Mouse (Mus musculus): ENCODE measurements around the gene Rgsl1. TPM values are rescaled to one million over a fixed set of nuclear protein-coding genes. Genes with fewer than 3 reads are reported as not detected.
"Not testable (repeated sequence)": the region's sequence is repeated elsewhere in the genome, so short reads cannot be mapped to it uniquely, and the experiment has no call there.

Gene Rgsl1
- total RNA-seq, 2 experiments from 2014 or later = not detected

DNA sequence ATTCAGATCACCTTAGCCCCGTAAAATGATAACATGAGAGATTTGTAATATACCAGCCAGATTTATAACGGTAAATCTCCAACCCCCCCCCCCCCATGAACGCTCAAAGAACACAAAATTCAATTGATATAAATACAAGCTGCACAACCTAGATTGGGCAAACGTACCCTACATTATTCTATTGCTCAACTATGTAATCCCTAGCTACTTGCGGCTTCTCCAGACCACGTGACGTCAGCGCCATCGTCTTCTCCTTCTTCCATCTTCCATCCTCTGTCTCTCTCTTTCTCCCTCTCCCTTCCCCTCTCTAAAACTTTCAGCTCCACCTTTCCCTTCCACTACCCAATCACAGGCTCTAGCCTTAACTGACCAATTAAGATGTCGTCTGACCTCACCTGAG is 65.7 kb downstream of the Rgsl1 start:
- ATAC-seq (replicated peaks; ENCODE audit: poor library complexity, severe bottlenecking) = peak; percentile 72

DNA sequence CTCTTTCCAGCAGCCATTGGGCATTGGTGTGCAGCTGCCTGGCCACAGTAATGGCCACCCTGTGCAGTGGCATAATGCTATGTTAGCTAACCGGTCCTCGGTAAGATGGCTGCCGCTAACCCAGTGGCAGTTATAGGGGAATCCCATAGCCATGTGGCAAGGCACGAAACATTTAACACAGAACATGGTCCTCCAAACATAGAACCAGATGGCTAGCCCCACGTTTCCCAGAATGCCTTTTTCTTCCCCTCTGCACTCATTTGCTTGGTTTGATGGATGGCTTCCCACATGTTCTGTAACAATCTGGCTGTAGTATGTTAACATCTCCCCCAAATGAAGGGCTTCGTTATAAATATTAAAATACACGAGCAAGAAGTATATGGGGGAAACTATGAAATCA is 67.7 kb downstream of the Rgsl1 start:
- no peak for ATAC-seq (replicated peaks; ENCODE audit: poor library complexity, severe bottlenecking)

DNA sequence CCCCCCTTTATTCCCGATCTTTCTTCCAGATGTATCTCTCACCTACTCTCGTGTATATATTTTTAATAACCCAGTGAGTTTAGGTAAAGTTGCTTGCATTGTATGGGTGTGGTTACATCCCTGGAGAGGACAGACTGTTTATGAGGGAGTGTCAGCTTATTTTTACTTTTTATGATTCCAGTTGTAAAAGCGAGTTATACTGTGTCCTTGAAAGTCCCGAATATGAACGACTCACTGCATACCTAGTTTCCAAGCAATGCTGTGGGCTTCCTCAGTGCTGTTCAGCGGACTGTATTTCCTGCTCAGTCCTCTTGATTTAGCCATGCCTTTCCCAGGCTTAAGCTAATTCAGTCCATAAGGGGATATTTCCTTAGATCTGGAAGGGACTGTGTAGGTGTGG is 68.8 kb downstream of the Rgsl1 start:
- no peak for ATAC-seq (replicated peaks; ENCODE audit: poor library complexity, severe bottlenecking)

DNA sequence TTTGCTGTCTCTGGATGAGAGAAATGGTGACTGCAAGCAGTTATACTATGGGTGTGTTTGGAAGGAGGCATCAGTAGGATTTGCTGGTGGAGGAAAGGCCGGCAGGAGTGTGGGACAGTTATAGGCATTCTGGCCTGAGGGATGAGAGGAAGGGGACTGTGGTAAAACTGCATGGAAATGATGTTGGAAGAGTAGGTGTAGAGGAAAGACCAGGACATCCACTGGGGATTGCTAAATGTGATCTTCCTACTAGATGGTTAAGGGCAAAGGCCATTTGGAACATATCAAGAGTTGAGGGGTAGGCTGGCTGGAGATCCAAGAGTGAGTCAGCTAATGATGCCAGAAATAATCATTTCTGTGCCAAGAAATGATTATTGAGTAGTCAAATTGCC is 73.2 kb downstream of the Rgsl1 start:
- no peak for ATAC-seq (replicated peaks; ENCODE audit: poor library complexity, severe bottlenecking)

DNA sequence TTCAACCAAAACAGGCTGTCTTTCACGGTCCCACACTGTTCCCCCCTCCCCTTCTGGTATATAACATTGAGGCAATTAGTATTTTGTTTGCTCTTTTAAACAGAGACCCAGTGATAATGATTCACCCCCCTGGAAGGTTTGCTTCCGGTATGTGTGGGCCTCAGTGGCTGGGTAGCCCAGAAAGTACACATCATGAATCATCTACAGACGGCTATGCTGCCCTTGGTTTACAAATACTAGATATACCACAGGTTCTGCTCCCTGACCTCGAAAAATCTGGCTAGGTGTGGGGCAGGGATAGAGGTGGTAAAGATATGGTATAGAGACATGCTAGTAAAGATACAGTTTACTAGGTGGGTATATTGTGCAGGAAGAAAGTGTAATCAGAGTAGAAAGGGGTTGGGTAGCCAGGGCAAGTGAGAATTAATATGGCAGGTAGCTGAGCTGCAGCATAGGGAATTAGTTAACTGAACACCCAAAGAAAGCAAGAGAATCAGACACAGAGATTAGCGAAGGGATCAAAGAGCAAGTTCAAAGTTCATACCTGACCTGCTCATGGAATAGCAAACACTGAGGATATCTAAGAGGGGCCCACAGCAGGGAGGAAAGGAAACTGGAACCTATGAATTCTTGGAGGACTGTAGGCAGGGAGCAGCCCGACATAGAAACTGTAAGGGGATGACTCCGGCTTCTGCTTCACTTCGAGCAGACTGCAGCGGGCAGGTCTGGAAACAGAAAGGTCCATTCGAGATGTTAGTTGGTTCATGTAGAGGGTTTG is 73.8 kb downstream of the Rgsl1 start:
- no peak for ATAC-seq (replicated peaks; ENCODE audit: poor library complexity, severe bottlenecking)

- ATAC-seq (replicated peaks; ENCODE audit: poor library complexity, severe bottlenecking) = not testable (repeated sequence)
Measured at GRCm38 (mm10) chr1:153769571-153769970, 74.4 kb downstream of the Rgsl1 start.

- peak; percentile 78 for ATAC-seq (replicated peaks; ENCODE audit: poor library complexity, severe bottlenecking)
Measured at GRCm38 (mm10) chr1:153768465-153768864, 75.5 kb downstream of the Rgsl1 start.

DNA sequence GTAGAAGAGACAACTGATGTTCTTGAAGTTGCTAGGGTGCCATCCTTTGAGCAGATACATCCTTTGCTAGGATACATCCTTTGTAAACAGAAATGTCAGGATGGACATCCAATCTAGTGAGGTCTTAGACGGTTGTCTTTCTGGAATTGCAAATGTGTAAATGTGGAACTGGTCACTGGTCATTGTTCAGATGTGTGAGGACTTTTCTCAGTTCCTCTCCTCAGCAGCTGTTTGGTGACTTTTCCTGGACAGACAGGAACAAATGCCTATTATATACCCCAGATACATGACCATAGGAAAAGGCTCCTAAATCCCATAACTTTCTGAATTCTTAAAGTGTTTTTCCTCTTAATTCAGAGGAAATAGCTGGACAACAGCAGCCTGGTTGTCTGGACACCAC is 76.7 kb downstream of the Rgsl1 start:
- peak; percentile 32; the same call in 1 of the 2 replicates for ATAC-seq (replicated peaks; ENCODE audit: poor library complexity, severe bottlenecking)

DNA sequence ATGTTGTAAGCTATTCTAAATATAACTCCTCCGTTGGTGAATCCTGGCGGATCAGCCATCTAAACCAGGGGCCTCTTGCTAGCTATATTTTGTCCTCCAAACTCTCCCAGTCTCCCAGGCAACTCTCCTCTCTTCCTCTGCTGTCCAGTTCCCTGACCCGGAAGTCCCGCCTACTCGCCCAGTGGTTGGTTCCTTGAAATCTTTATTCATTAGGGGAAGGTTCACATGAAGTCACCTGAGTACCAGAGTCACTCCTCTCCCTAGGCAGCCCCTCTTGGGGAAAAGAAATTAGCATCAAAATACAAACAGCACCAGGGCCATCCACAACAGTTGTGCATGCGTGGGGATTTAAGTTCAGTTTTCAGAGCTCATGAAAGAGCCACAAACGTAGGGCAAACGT is 77.6 kb downstream of the Rgsl1 start:
- no peak for ATAC-seq (replicated peaks; ENCODE audit: poor library complexity, severe bottlenecking)

GRCm38 (mm10) chr1:153764136-153764535 is 79.8 kb downstream of the Rgsl1 start:
- ATAC-seq (replicated peaks; ENCODE audit: poor library complexity, severe bottlenecking) = no peak

DNA sequence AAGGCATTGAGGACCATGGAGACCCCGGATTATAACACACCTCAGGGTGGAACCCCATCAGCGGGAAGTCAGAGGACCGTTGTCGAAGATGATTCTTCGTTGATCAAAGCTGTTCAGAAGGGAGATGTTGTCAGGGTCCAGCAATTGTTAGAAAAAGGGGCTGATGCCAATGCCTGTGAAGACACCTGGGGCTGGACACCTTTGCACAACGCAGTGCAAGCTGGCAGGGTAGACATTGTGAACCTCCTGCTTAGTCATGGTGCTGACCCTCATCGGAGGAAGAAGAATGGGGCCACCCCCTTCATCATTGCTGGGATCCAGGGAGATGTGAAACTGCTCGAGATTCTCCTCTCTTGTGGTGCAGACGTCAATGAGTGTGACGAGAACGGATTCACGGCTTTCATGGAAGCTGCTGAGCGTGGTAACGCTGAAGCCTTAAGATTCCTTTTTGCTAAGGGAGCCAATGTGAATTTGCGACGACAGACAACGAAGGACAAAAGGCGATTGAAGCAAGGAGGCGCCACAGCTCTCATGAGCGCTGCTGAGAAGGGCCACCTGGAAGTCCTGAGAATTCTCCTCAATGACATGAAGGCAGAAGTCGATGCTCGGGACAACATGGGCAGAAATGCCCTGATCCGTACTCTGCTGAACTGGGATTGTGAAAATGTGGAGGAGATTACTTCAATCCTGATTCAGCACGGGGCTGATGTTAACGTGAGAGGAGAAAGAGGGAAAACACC is 90.0 kb downstream of the Rgsl1 start:
- ATAC-seq (replicated peaks; ENCODE audit: poor library complexity, severe bottlenecking) = 0 out of 2 replicates have a peak, but pooled peaks have one; percentile 21

GRCm38 (mm10) chr1:153752521-153752920 is 91.4 kb downstream of the Rgsl1 start:
- ATAC-seq (replicated peaks; ENCODE audit: poor library complexity, severe bottlenecking) = peak; percentile 49

DNA sequence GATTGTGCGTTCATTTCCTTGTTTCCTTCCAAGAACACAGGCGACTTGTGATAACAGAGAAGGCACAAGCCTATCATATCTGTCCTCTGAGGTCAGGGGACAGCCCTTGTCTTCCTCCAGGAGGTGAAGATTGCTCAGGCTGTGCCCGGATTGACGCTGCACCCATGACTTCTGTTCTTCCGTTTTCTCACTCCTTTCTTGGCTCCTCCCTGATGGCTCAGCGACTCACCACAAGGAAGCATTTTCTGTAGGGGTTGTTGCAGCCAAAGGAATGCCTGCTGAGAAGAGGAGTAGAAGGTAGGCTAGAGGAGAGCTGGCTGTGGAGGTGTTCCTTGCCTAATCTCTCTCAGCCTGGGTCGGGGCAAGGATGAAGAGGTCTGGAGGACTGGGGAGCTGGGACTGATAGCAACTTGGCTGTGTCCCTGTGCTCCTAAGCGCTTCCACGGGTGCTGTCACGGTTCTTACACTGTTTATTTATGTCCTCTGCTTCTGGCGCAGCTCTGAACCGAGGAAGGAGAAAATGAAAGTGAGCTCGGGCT is 92.1 kb downstream of the Rgsl1 start:
- peak; percentile 68 for ATAC-seq (replicated peaks; ENCODE audit: poor library complexity, severe bottlenecking)

- ATAC-seq (replicated peaks; ENCODE audit: poor library complexity, severe bottlenecking) = no peak
Measured at GRCm38 (mm10) chr1:153750054-153750453, 93.9 kb downstream of the Rgsl1 start.

DNA sequence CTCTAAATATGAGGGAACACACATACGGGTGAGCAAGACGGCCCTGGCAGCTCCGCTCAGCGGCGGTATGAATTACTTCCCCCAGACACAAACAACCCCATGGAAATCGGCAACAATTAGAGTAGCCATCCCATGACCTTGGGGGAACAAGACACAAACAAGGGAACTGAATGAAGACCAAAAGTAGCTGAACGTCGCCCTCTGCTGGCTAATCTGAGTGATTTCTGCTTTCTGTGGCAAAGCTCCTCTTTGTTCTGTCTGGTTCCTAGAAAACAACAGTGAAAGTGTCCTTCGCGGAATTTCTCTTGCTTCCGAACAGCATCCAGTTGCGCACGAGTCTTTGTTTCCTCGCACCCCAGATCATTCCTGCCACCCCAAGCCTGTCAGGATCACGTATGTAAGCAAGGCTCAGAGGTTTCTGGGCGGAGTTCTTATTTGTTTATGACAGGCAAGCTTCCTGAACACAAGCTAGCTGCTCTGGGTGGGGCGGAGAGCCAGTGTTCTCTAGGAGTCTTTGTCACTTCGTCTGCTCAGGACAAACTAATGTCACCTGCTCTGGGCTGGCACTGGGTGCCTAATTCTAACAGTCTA is 94.6 kb downstream of the Rgsl1 start, which contains the start of gene Rnasel:
Rnasel (plus strand) TSS at position 216 of the 591 bp plus-strand sequence.
- ATAC-seq (replicated peaks; ENCODE audit: poor library complexity, severe bottlenecking) = peak; percentile 49

DNA sequence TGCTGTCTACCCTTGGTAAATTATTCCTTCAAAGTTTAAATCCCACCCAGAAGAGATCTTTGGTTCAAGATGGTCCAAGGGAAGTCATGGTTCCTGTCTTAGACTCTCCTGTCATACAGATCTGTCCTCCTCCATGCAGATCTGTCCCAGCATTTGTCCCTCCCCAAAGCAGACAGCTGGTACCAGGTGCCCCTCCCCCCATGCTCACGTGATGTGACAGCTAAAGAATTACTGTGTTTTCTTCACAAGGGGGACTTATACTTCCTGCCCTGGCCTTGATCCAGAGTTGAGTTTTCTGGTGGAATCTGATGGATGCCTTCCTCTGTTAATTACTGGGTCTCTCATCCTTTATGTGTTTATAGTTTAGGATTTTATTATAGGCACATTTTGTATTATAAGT is 95.4 kb downstream of the Rgsl1 start:
- 0 out of 2 replicates have a peak, but pooled peaks have one; percentile 4 for ATAC-seq (replicated peaks; ENCODE audit: poor library complexity, severe bottlenecking)

DNA sequence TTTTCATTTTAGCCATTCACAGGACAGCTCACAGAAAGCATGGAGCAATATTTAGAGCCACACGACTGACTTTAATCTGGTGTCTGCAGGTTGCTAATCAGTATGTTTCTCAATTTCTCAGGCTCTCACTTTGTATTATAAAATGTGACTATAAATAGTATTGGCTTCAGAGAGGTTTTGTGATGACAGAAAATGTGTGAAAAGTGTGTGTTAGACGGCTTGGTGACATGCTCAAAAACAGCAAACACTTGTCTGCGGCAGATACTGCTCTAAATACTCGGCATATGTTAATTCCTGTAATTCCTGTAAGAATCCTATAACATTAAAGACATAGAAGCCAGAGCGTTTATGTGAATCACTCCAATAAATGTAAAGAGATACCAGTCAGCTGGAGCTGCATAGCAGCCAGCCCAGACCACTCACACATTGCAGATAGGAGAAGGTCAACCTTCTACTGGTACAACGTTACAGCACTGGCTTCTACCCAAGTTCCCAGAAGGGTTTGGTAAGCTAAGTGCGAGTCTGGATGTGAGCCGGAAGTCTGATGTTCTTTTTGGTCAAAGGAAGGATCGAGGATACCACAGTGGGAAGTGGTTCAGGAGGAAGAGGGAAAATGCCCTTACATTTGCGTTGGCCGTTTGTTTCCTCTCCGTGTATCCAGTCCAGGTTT is 95.9 kb downstream of the Rgsl1 start:
- ATAC-seq (replicated peaks; ENCODE audit: poor library complexity, severe bottlenecking) = 0 out of 2 replicates have a peak, but pooled peaks have one; percentile 2

- ATAC-seq (replicated peaks; ENCODE audit: poor library complexity, severe bottlenecking) = peak; percentile 43
Measured at GRCm38 (mm10) chr1:153746728-153747127, 97.2 kb downstream of the Rgsl1 start.

DNA sequence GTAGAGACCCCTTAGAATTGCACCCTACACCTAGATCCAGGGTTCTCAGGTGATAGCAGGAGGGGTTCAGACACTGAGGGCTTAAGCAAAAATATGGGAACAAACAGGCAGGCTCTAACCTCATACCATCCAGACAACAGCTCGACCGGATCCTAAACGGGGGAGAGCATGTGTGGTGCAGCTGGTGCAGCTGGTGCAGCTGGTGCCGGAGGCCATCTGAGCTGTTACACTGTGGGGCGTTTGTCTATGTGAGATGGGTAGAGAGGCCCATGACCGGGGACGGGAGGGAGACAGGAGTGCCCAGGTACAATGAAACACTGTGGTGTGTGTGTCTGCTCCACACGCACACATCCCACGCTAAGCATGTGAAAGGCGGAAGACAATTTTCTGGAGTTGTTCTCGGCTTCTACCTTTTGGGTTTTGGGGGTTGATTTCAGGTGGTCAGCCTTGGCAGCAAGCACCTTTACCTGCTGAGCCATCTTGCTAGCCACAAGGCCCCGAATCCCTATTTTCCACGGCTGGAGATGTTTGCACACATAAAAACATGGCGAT is 97.7 kb downstream of the Rgsl1 start:
- ATAC-seq (replicated peaks; ENCODE audit: poor library complexity, severe bottlenecking) = no peak
